Mouse (Mus musculus) embryonic facial prominence, embryonic 12.5 days (tissue): ENCODE measurements at regions not wholly inside any gene's neighbourhood (a gene's known extent, or its start where the extent isn't known, plus 50 kb on each side); places are given as distances from the start of the nearest gene placed in this dataset.

Experiments
- ATAC-seq: fragments of 200-750 bp; cut with Nextera tagmentation; 2 replicates; pipeline ENCODE4 v1.8.0; 2017; ENCODE audit not compliant: insufficient number of reproducible peaks, insufficient read depth, low FRiP score, low TSS enrichment
- H3K27ac ChIP-seq: fragments of 300-500 bp; sonication (generic); 2 replicates; pipeline ENCODE4 v1.5.1; 2016; ENCODE audit warnings: mild to moderate bottlenecking
- H3K27me3 ChIP-seq: fragments of 300-500 bp; sonication (generic); 2 replicates; pipeline ENCODE4 v1.6.1; 2016; ENCODE audit warnings: mild to moderate bottlenecking, moderate library complexity
- H3K36me3 ChIP-seq: fragments of 300-500 bp; sonication (generic); 2 replicates; pipeline ENCODE4 v1.6.1; 2016; ENCODE audit warnings: mild to moderate bottlenecking
- H3K4me1 ChIP-seq: fragments of 300-500 bp; sonication (generic); 2 replicates; pipeline ENCODE4 v1.6.1; 2016
- H3K4me2 ChIP-seq: fragments of 300-500 bp; sonication (generic); replicated peaks from 2 replicates; pipeline ENCODE4 v1.6.1; 2016; ENCODE audit warnings: mild to moderate bottlenecking, moderate library complexity
- H3K4me3 ChIP-seq: fragments of 300-500 bp; sonication (generic); 2 replicates; pipeline ENCODE4 v1.5.1; 2016; ENCODE audit warnings: mild to moderate bottlenecking
- H3K9ac ChIP-seq: fragments of 300-500 bp; sonication (generic); 2 replicates; pipeline ENCODE4 v1.6.1; 2016; ENCODE audit warnings: mild to moderate bottlenecking, moderate library complexity
- H3K9me3 ChIP-seq: fragments of 300-500 bp; sonication (generic); 2 replicates; pipeline ENCODE4 v1.6.1; 2016; ENCODE audit warnings: mild to moderate bottlenecking, moderate library complexity
- WGBS: fragments of 180-500 bp; shearing (Covaris S2); methylation state at CpG from one replicate; pipeline ENCODE4 v1.1.7; 2016; 5-methylcytosine and 5-hydroxymethylcytosine counted together

- 75% methylated on average over 5 of the region's 5 CpGs for WGBS
- H3K4me3 ChIP-seq, result no peak overlapping the region
- H3K9ac ChIP-seq, result no peak overlapping the region
- H3K27ac ChIP-seq, result no peak overlapping the region
- no peak overlapping the region for H3K4me2 ChIP-seq
- peaks cover 6% of the 10 kb centered on the region for H3K4me1 ChIP-seq
- ATAC-seq, result no peak
- H3K27me3 ChIP-seq, result no peaks in the 10 kb centered on the region
- H3K36me3 ChIP-seq, result no peaks in the 10 kb centered on the region
- H3K9me3 ChIP-seq, result no peaks in the 10 kb centered on the region
Measured at GRCm38 (mm10) chr10:21785785-21786184, 96.2 kb upstream of the Sgk1 start.

- Histone ChIP-seq H3K4me3 (no peak overlapping the region), H3K4me2 (no peak overlapping the region), H3K9me3 (no peaks in the 10 kb centered on the region), H3K27ac (no peak overlapping the region), H3K36me3 (no peaks in the 10 kb centered on the region), H3K9ac (no peak overlapping the region), H3K4me1 (peaks cover 6% of the 10 kb centered on the region), H3K27me3 (no peaks in the 10 kb centered on the region)
- 61% methylated on average over 17 of the region's 17 CpGs for WGBS
- no peak for ATAC-seq
Measured at GRCm38 (mm10) chr10:21789847-21790530, 92.0 kb upstream of the Sgk1 start.

GRCm38 (mm10) chr10:21790991-21791390, 91.0 kb upstream of the Sgk1 start:
- no peak overlapping the region for H3K27ac ChIP-seq
- ATAC-seq, result no peak
- no peak overlapping the region for H3K4me3 ChIP-seq
- H3K27me3 ChIP-seq, result no peaks in the 10 kb centered on the region
- WGBS, result 80% methylated on average over 3 of the region's 3 CpGs
- no peaks in the 10 kb centered on the region for H3K9me3 ChIP-seq
- H3K4me1 ChIP-seq, result peaks cover 6% of the 10 kb centered on the region
- no peaks in the 10 kb centered on the region for H3K36me3 ChIP-seq
- H3K4me2 ChIP-seq, result no peak overlapping the region
- no peak overlapping the region for H3K9ac ChIP-seq

- H3K27me3 ChIP-seq, result no peaks in the 10 kb centered on the region
- H3K9ac ChIP-seq, result no peak overlapping the region
- no peak overlapping the region for H3K27ac ChIP-seq
- no peak overlapping the region for H3K4me2 ChIP-seq
- no peak for ATAC-seq
- peaks cover 6% of the 10 kb centered on the region for H3K4me1 ChIP-seq
- H3K4me3 ChIP-seq, result no peak overlapping the region
- H3K9me3 ChIP-seq, result no peaks in the 10 kb centered on the region
- no peaks in the 10 kb centered on the region for H3K36me3 ChIP-seq
- 44% methylated on average over 10 of the region's 10 CpGs for WGBS
Measured at GRCm38 (mm10) chr10:21792431-21792830, 89.6 kb upstream of the Sgk1 start.

GRCm38 (mm10) chr10:21793641-21794040, 88.3 kb upstream of the Sgk1 start:
- Histone ChIP-seq H3K27me3 (no peaks in the 10 kb centered on the region), H3K9ac (no peak overlapping the region), H3K36me3 (no peaks in the 10 kb centered on the region), H3K4me3 (no peak overlapping the region), H3K9me3 (no peaks in the 10 kb centered on the region), H3K27ac (no peak overlapping the region), H3K4me1 (peaks cover 6% of the 10 kb centered on the region), H3K4me2 (no peak overlapping the region)
- 76% methylated on average over 11 of the region's 11 CpGs for WGBS
- no peak for ATAC-seq

- Histone ChIP-seq H3K27ac (no peak overlapping the region), H3K9me3 (no peaks in the 10 kb centered on the region), H3K9ac (no peak overlapping the region), H3K27me3 (no peaks in the 10 kb centered on the region), H3K4me2 (no peak overlapping the region), H3K4me1 (no peaks in the 10 kb centered on the region), H3K36me3 (no peaks in the 10 kb centered on the region), H3K4me3 (no peak overlapping the region)
- ATAC-seq, result no peak
- 93% methylated on average over 4 of the region's 4 CpGs for WGBS
Measured at GRCm38 (mm10) chr10:21796386-21796785, 85.6 kb upstream of the Sgk1 start.

GRCm38 (mm10) chr10:21798103-21798502, 83.9 kb upstream of the Sgk1 start:
- H3K9me3 ChIP-seq, result no peaks in the 10 kb centered on the region
- no peaks in the 10 kb centered on the region for H3K4me1 ChIP-seq
- H3K27me3 ChIP-seq, result no peaks in the 10 kb centered on the region
- H3K36me3 ChIP-seq, result no peaks in the 10 kb centered on the region
- H3K27ac ChIP-seq, result no peak overlapping the region
- H3K9ac ChIP-seq, result no peak overlapping the region
- ATAC-seq, result no peak
- H3K4me3 ChIP-seq, result no peak overlapping the region
- WGBS, result 71% methylated on average over 6 of the region's 6 CpGs
- H3K4me2 ChIP-seq, result no peak overlapping the region

GRCm38 (mm10) chr10:21801556-21801955, 80.4 kb upstream of the Sgk1 start:
- Histone ChIP-seq H3K27me3 (no peaks in the 10 kb centered on the region), H3K4me3 (no peak overlapping the region), H3K4me1 (no peaks in the 10 kb centered on the region), H3K9ac (no peak overlapping the region), H3K9me3 (no peaks in the 10 kb centered on the region), H3K4me2 (no peak overlapping the region), H3K27ac (no peak overlapping the region), H3K36me3 (no peaks in the 10 kb centered on the region)
- 80% methylated on average over 5 of the region's 5 CpGs for WGBS
- no peak for ATAC-seq

GRCm38 (mm10) chr10:21803184-21803583, 78.8 kb upstream of the Sgk1 start:
- no peak overlapping the region for H3K9ac ChIP-seq
- H3K4me2 ChIP-seq, result no peak overlapping the region
- no peaks in the 10 kb centered on the region for H3K4me1 ChIP-seq
- no peak overlapping the region for H3K27ac ChIP-seq
- no peaks in the 10 kb centered on the region for H3K9me3 ChIP-seq
- no peaks in the 10 kb centered on the region for H3K36me3 ChIP-seq
- H3K4me3 ChIP-seq, result no peak overlapping the region
- H3K27me3 ChIP-seq, result no peaks in the 10 kb centered on the region
- no peak for ATAC-seq

- no peak overlapping the region for H3K27ac ChIP-seq
- no peaks in the 10 kb centered on the region for H3K4me1 ChIP-seq
- no peak for ATAC-seq
- H3K4me2 ChIP-seq, result no peak overlapping the region
- no peaks in the 10 kb centered on the region for H3K9me3 ChIP-seq
- WGBS, result 85% methylated on average over 2 of the region's 2 CpGs
- H3K27me3 ChIP-seq, result no peaks in the 10 kb centered on the region
- H3K9ac ChIP-seq, result no peak overlapping the region
- no peak overlapping the region for H3K4me3 ChIP-seq
- no peaks in the 10 kb centered on the region for H3K36me3 ChIP-seq
Measured at GRCm38 (mm10) chr10:21804761-21805160, 77.2 kb upstream of the Sgk1 start.

GRCm38 (mm10) chr10:21805606-21806005, 76.4 kb upstream of the Sgk1 start:
- Histone ChIP-seq H3K27me3 (no peaks in the 10 kb centered on the region), H3K27ac (no peak overlapping the region), H3K4me2 (no peak overlapping the region), H3K36me3 (no peaks in the 10 kb centered on the region), H3K9ac (no peak overlapping the region), H3K9me3 (no peaks in the 10 kb centered on the region), H3K4me3 (no peak overlapping the region), H3K4me1 (no peaks in the 10 kb centered on the region)
- WGBS, result 64% methylated on average over 6 of the region's 6 CpGs
- no peak for ATAC-seq

- WGBS, result 91% methylated on average over 4 of the region's 4 CpGs
- Histone ChIP-seq H3K36me3 (no peaks in the 10 kb centered on the region), H3K27ac (no peak overlapping the region), H3K9me3 (no peaks in the 10 kb centered on the region), H3K27me3 (no peaks in the 10 kb centered on the region), H3K4me2 (no peak overlapping the region), H3K4me3 (no peak overlapping the region), H3K9ac (no peak overlapping the region), H3K4me1 (no peaks in the 10 kb centered on the region)
- ATAC-seq, result no peak
Measured at GRCm38 (mm10) chr10:21806716-21807115, 75.3 kb upstream of the Sgk1 start.

- Histone ChIP-seq H3K27me3 (no peaks in the 10 kb centered on the region), H3K4me3 (no peak overlapping the region), H3K9ac (no peak overlapping the region), H3K4me1 (peaks cover 17% of the 10 kb centered on the region), H3K27ac (no peak overlapping the region), H3K4me2 (no peak overlapping the region), H3K36me3 (no peaks in the 10 kb centered on the region), H3K9me3 (no peaks in the 10 kb centered on the region)
- no peak for ATAC-seq
- WGBS, result 76% methylated on average over 3 of the region's 3 CpGs
Measured at GRCm38 (mm10) chr10:21819686-21820085, 62.3 kb upstream of the Sgk1 start.
